Mouse (Mus musculus) forebrain, postnatal 0 days (tissue): ENCODE measurements around the gene Srf. TPM values are rescaled to one million over a fixed set of nuclear protein-coding genes. Genes with fewer than 3 reads are reported as not detected.

Experiments
- ATAC-seq: fragments of 200-750 bp; cut with Nextera tagmentation; 2 replicates; pipeline ENCODE4 v1.8.0; 2017; ENCODE audit warnings: mild to moderate bottlenecking, moderate library complexity
- DNase-seq: peaks from one replicate; pipeline ENCODE4 v3.0.0-alpha.2; 2015
- H3K27ac ChIP-seq: fragments of 300-500 bp; sonication (generic); 2 replicates; pipeline ENCODE4 v1.5.1; 2014; ENCODE audit warnings: low read depth, mild to moderate bottlenecking, antibody characterized with exemption, low read length, moderate library complexity, mixed read lengths
- H3K27me3 ChIP-seq: fragments of 300-500 bp; sonication (generic); 2 replicates; pipeline ENCODE4 v1.6.1; 2014; ENCODE audit warnings: mild to moderate bottlenecking, low read length, mixed read lengths; ENCODE audit not compliant: insufficient read depth
- H3K36me3 ChIP-seq: fragments of 300-500 bp; sonication (generic); 2 replicates; pipeline ENCODE4 v1.6.1; 2014; ENCODE audit warnings: mild to moderate bottlenecking, moderate library complexity; ENCODE audit not compliant: insufficient read depth
- H3K4me1 ChIP-seq: fragments of 300-500 bp; sonication (generic); 2 replicates; pipeline ENCODE4 v1.6.1; 2014; ENCODE audit warnings: antibody characterized with exemption; ENCODE audit not compliant: insufficient read depth
- H3K4me2 ChIP-seq: fragments of 300-500 bp; sonication (generic); 2 replicates; pipeline ENCODE4 v1.6.1; 2014; ENCODE audit warnings: low read depth, mild to moderate bottlenecking, moderate library complexity
- H3K4me3 ChIP-seq: fragments of 300-500 bp; sonication (generic); 2 replicates; pipeline ENCODE4 v1.5.1; 2014; ENCODE audit warnings: low read depth, low read length, mixed read lengths
- H3K9ac ChIP-seq: fragments of 300-500 bp; sonication (generic); 2 replicates; pipeline ENCODE4 v1.6.1; 2014; ENCODE audit warnings: mild to moderate bottlenecking
- H3K9me3 ChIP-seq: fragments of 300-500 bp; sonication (generic); 2 replicates; pipeline ENCODE4 v1.6.1; 2016; ENCODE audit warnings: low read length
- CTCF ChIP-seq: sonication (generic); IDR thresholded peaks from 2 replicates; pipeline ENCODE4 v1.5.1; 2016; ENCODE audit warnings: antibody characterized with exemption, control low read depth, low read depth
- WGBS: fragments of 180-500 bp; shearing (Covaris S2); extraction: QIAGEN DNeasy Blood & Tissue Kit; methylation state at CpG from one replicate; pipeline ENCODE4 v1.1.7; 2014; 5-methylcytosine and 5-hydroxymethylcytosine counted together
- polyA plus RNA-seq: library from polyadenylated mRNA; unstranded; fragments of >200 nt; fragmentation: Nextera tagmentation; extraction: Ambion mirVana; gene quantifications from 2 replicates; pipeline ENCODE4 v1.2.1, GENCODE M21; 2015
- total RNA-seq: library from RNA; depleted of rRNA; stranded (reverse); fragments of >200 nt; gene quantifications from 2 replicates; pipeline ENCODE4 v1.2.3, GENCODE M21; 2014

The Srf gene
- total and polyA plus RNA-seq, 2 experiments from 2014 or later: 2.4 to 47.2 TPM

- Histone ChIP-seq H3K9me3 (no peaks in the 10 kb centered on the region), H3K9ac (no peak overlapping the region), H3K4me3 (no peak overlapping the region), H3K4me1 (no peaks in the 10 kb centered on the region), H3K27ac (no peak overlapping the region), H3K27me3 (no peaks in the 10 kb centered on the region), H3K36me3 (peaks cover 4% of the 10 kb centered on the region; the same call in 1 of the 2 replicates), H3K4me2 (no peak overlapping the region)
- 82% methylated on average over 6 of the region's 6 CpGs for WGBS
- ATAC-seq: no peak
- no peak for DNase-seq
- TF ChIP-seq CTCF: no peak
Measured at GRCm38 (mm10) chr17:46595336-46595735, 39.4 kb upstream of the Srf start.

DNA sequence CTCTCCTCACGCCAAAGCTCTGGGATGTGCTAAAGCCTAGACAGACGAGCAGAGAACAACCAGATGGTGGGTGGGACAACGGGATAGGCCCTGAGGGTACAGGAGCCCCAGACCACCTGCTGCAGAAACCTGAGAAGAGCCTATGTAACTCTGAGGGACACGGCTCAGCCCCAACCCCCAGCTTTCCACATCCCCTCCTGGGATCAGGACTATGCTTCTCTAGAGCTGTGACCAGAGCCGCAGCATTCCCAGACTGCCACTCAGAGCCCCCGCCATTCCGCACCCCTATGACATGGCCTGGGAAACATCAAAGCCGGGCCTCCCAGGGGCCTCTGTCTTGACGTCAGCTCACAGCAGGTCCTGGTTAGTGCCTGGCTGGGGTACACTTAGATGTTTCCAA lies 38.6 kb upstream of the Srf start:
- Histone ChIP-seq H3K27me3 (no peaks in the 10 kb centered on the region), H3K4me3 (no peak overlapping the region), H3K27ac (no peak overlapping the region), H3K36me3 (peaks cover 12% of the 10 kb centered on the region; the same call in 1 of the 2 replicates), H3K4me1 (no peaks in the 10 kb centered on the region), H3K9ac (no peak overlapping the region), H3K4me2 (no peak overlapping the region), H3K9me3 (no peaks in the 10 kb centered on the region)
- TF ChIP-seq CTCF: no peak
- no peak for DNase-seq
- ATAC-seq: no peak
- WGBS: 53% methylated on average over 9 of the region's 9 CpGs

DNA sequence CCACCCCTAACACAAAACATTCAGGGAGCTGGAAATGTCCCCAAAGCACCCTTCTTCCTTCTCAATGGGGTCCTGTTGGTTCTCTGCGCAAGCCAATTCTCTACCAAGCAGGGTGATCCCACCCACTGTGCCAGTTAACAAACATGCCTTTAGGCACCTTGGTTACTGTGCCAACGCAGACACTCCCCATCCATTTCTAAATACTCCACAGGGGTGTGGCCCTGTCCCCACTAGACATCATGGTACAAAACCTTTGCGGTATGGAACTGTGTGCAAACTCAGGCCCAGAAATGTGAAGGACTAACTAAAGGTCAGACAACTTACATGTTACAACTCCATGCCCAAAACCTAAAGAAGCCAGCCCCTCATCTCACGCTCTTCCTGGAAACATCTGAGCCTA lies 37.1 kb upstream of the Srf start:
- H3K9ac ChIP-seq: no peak overlapping the region
- no peak for DNase-seq

GRCm38 (mm10) chr17:46591406-46591805 lies 35.4 kb upstream of the Srf start:
- H3K4me1 ChIP-seq: no peaks in the 10 kb centered on the region
- H3K27me3 ChIP-seq: no peaks in the 10 kb centered on the region
- ATAC-seq (peak; percentile 38; the same call in 1 of the 2 replicates), DNase-seq (no peak)
- H3K9ac ChIP-seq: no peak overlapping the region
- H3K36me3 ChIP-seq: peaks cover 31% of the 10 kb centered on the region; the same call in 1 of the 2 replicates
- H3K4me2 ChIP-seq: no peak overlapping the region
- H3K9me3 ChIP-seq: no peaks in the 10 kb centered on the region
- TF ChIP-seq CTCF: no peak
- no peak overlapping the region for H3K27ac ChIP-seq
- H3K4me3 ChIP-seq: no peak overlapping the region
- WGBS: 78% methylated on average over 19 of the region's 19 CpGs

More for the DNA sequence above, 37.1 kb upstream of the Srf start:
- ATAC-seq: no peak
- Histone ChIP-seq H3K9me3 (no peaks in the 10 kb centered on the region), H3K4me1 (no peaks in the 10 kb centered on the region), H3K4me2 (no peak overlapping the region), H3K27me3 (no peaks in the 10 kb centered on the region), H3K36me3 (peaks cover 19% of the 10 kb centered on the region; the same call in 1 of the 2 replicates), H3K27ac (no peak overlapping the region), H3K4me3 (no peak overlapping the region)
- 86% methylated on average over 4 of the region's 4 CpGs for WGBS
- TF ChIP-seq CTCF: no peak

DNA sequence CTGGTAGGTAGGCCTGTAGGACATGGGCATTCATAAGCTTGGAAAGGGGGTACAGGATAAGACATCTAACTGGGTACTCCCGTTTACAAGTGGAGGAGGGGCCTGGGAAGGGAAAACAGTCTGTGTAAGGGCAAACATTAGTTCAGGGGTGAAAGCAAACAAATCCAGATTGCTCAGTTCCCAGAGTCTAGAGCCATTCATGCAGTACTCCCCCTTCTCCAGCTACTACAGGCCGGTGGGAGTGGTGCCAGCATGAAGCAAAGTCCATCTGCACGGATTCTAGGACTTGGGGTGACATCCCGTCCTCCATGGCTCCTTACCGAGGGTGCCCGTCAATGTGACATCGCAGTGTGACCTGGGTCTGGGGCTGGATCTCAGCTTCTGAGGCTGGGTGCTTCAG lies 34.5 kb upstream of the Srf start:
- H3K36me3 ChIP-seq: peaks cover 31% of the 10 kb centered on the region; the same call in 1 of the 2 replicates
- no peak overlapping the region for H3K9ac ChIP-seq
- no peaks in the 10 kb centered on the region for H3K4me1 ChIP-seq
- no peak for ATAC-seq
- H3K9me3 ChIP-seq: no peaks in the 10 kb centered on the region
- DNase-seq: no peak
- no peak overlapping the region for H3K4me3 ChIP-seq
- no peaks in the 10 kb centered on the region for H3K27me3 ChIP-seq
- H3K4me2 ChIP-seq: no peak overlapping the region
- no peak for TF ChIP-seq CTCF
- 86% methylated on average over 7 of the region's 7 CpGs for WGBS
- H3K27ac ChIP-seq: no peak overlapping the region

GRCm38 (mm10) chr17:46589635-46590314 lies 33.8 kb upstream of the Srf start:
- H3K4me1 ChIP-seq: no peaks in the 10 kb centered on the region
- no peak for TF ChIP-seq CTCF
- H3K27ac ChIP-seq: no peak overlapping the region
- no peak overlapping the region for H3K4me2 ChIP-seq
- no peak for DNase-seq
- 90% methylated on average over 16 of the region's 16 CpGs for WGBS
- H3K4me3 ChIP-seq: no peak overlapping the region
- H3K36me3 ChIP-seq: peaks cover 31% of the 10 kb centered on the region; the same call in 1 of the 2 replicates
- ATAC-seq: no peak
- no peak overlapping the region for H3K9ac ChIP-seq
- H3K27me3 ChIP-seq: no peaks in the 10 kb centered on the region
- no peaks in the 10 kb centered on the region for H3K9me3 ChIP-seq

DNA sequence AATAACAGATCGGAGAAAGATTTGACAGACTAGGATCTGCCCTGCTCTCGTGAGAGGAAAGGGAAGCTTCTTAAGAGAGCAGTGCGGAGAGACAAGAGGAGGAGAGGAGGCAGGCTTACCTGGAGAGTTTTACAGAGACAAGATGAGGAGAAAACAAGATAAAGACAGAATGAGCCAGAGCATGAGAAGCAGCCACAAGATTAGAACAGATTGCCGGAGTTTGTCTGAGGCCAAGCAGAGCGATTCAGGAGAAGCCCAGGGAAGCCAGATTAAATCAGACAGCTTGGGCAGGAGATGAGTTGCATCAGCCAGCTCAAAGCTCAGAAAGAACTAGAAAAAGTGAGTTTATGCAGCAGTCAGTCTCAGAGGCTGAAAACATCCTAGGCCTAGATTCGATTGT lies 32.9 kb upstream of the Srf start:
- 86% methylated on average over 6 of the region's 6 CpGs for WGBS
- DNase-seq: no peak
- Histone ChIP-seq H3K4me1 (no peaks in the 10 kb centered on the region), H3K9ac (no peak overlapping the region), H3K27ac (no peak overlapping the region), H3K36me3 (peaks cover 31% of the 10 kb centered on the region; the same call in 1 of the 2 replicates), H3K27me3 (no peaks in the 10 kb centered on the region), H3K4me3 (no peak overlapping the region), H3K4me2 (no peak overlapping the region), H3K9me3 (no peaks in the 10 kb centered on the region)
- ATAC-seq: no peak
- TF ChIP-seq CTCF: no peak
